Mouse (Mus musculus): ENCODE measurements around the gene BC030867. TPM values are rescaled to one million over a fixed set of nuclear protein-coding genes. Genes with fewer than 3 reads are reported as not detected.

The BC030867 gene
- polyA plus RNA-seq, 1 experiment from 2014 or later, result 5.6 TPM

DNA sequence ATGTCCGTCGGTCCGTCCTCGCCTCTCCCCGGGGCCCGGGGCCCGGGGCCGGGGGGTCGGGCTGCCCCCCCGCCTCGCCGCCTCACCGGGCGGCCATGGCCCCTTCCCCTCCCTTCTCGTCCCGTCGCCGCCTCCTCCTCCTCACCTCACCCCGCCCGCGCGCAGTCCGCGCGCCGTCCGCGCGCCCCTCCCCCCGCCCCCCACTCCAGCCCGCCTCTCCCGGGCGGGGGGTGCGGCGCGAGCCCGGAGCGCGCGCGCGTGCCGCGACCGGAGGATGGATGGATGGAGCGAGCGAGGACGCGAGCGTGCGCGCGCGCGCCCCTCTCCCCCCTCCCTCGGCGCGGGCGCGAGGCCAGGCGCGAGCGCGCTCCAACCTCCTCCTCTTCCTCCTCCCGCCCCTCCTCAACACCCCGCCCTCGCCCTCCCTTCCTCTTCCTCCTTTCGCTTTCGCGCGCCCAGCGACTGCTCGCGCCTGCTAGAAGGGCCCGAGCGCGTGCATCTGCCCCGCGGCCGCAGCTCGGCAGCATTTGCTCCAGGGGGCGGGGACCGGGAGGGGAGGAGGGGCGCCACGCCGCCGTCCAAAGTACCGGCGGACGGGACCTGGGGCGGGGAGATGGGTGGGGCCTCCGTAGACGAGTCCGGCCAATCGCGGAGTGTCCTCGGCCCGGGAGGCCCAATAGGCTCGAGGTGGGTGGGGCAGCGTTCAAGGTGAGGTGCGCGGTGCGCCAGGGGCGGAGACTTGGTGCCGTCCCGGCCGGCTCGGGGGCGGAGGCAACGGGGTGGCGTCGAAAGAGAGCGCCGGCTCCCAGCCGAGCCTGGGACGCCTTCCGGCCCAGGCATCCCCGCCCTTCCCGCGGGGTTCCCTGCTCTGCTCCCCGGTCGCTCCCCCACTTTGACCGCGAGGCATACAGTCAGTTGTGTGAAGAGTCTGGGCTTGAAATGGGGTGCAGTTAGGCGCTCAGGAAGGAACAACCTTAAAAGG, 48.1 kb downstream of the BC030867 start, which contains the start of gene Atxn7l3:
Gene Atxn7l3, minus strand, starts transcription at position 141 of the 982 bp plus-strand sequence.
- peak within 1 kb of the TSS; percentile 80 for H3K4me2 ChIP-seq (replicated peaks)
- H3K36me3 ChIP-seq, result peaks cover 24% of the 10 kb centered on the region
- H3K27me3 ChIP-seq, result no peaks in the 10 kb centered on the region
- peak within 1 kb of the TSS; percentile 98 for H3K27ac ChIP-seq (replicated peaks)
- peak within 1 kb of the TSS; percentile 94 for H3K4me3 ChIP-seq
- H3K4me1 ChIP-seq, result peaks cover 28% of the 10 kb centered on the region
- peak within 1 kb of the TSS; percentile 90 for H3K9ac ChIP-seq (replicated peaks)
- ATAC-seq (replicated peaks), result peak; percentile 94
- H3K9me3 ChIP-seq, result no peaks in the 10 kb centered on the region
- WGBS, result 1% methylated on average over 76 of the region's 125 CpGs

DNA sequence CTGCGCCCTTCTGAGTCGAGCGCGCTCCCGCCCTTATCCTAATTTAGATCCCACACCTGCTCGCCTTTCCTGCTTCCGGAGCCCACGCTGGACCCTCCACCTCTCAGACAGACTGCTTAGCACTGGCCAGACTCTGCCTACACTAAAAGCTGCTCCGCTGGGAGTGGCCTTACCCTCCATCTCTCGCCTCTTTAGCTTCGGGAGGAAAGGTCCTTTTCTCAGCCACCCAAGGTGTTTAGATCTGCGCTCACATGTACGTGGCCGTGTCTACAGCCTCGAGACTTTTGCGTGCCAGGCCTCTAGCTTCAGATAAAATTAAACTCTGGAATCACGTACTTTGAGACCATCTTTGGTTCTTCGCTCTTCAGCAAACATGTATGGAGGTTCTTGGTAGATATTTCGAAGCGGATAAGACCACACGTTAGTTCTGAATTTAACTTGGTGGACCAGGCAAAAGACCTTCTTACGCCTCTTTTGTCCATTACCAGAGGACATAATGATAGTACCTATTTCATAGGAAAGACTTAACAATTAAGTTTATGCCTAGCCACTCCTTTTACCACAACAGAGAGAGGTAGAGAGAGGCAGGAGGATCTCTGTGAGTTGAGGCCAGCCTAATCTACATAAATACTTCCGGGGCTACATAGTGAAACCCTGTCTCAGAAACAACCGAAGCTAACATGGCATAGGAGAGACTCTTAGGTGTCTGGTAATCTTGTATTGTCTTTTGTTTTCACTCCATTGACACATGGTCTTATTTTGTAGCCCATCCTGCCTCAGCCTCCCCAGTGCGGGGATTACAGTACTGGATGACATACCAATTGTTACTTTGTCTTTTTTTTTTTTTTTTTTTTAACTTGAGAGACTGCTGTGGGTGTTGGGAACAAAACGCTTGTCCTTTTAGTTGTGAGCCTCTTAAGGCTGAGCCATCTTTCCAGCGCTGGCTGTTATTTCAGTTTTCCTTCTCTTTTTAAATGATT, 49.2 kb downstream of the BC030867 start:
- H3K27ac ChIP-seq (replicated peaks), result peak overlapping the region; percentile 98
- no peaks in the 10 kb centered on the region for H3K27me3 ChIP-seq
- H3K4me3 ChIP-seq, result peak overlapping the region; percentile 94
- H3K36me3 ChIP-seq, result peaks cover 13% of the 10 kb centered on the region
- no peak; the same call in 1 of the 2 replicates for ATAC-seq (replicated peaks)
- peak overlapping the region; percentile 80 for H3K4me2 ChIP-seq (replicated peaks)
- no peaks in the 10 kb centered on the region for H3K9me3 ChIP-seq
- H3K9ac ChIP-seq (replicated peaks), result peak overlapping the region; percentile 67
- peaks cover 28% of the 10 kb centered on the region for H3K4me1 ChIP-seq
- WGBS, result 28% methylated on average over 27 of the region's 27 CpGs

DNA sequence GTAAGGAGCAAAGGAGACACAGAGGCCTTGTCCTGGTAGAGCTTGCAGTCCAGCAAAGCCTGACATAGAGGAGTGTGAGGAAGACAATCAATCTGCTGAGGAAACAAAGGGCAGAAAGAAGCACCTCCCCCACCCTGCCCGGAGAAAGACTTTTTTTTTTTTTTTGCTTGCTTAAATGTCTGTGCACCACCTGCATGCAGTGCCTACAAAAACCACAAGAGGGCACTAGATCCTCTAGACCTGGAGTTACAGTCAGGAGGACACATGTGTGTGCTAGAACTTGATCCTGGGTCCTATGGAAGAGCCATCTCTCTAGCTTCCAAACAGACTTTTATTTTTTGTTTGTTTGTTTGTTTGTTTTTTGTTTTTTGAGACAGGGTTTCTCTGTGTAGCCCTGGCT, 51.2 kb downstream of the BC030867 start:
- Histone ChIP-seq H3K4me2 (replicated peaks) (no peak overlapping the region), H3K36me3 (no peaks in the 10 kb centered on the region), H3K4me1 (peaks cover 16% of the 10 kb centered on the region), H3K27ac (replicated peaks) (no peak overlapping the region), H3K4me3 (no peak overlapping the region), H3K9me3 (no peaks in the 10 kb centered on the region), H3K27me3 (no peaks in the 10 kb centered on the region), H3K9ac (replicated peaks) (no peak overlapping the region)
- ATAC-seq (replicated peaks), result no peak
- 0% methylated on average over 1 of the region's 1 CpGs for WGBS

DNA sequence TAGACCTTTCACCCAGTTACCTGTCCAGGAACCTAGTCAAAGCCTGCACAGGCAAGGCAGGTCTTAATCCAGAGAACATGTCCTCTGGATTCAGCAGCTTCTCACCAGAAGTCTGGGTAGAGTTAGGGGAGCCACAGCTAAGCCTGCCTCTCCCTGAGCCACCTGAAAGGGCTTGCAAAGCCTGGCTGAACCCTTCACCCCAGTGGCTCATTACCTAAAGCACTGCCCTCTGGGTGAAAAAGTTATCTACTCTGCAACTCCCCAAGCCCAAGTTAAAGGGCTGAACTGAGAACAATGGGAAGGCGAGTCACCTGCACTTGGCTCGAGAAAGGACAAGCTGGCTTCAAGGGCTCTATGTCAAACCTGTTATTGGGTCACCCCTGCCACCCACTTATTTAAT, 55.5 kb downstream of the BC030867 start:
- WGBS, result 40% methylated on average over 2 of the region's 2 CpGs
- ATAC-seq (replicated peaks), result no peak

DNA sequence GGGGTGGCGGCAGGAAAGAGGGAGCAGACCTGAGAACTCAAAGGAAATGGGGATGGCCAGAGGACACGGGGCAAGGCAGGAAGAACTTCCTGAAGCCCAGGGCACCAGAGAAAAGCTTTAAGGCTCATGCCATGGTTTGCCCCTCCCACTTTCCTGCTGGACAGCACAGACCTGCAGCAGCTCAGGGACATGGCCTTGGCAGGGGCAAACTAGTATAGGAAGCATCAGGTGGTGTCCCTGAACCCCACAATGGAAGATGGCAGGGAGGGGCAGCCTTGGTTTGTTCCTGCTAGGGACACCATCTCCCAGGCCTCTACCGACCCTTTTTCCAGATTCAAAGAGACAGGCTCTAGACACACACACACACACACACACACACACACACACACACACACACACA, 56.7 kb downstream of the BC030867 start:
- 48% methylated on average over 3 of the region's 3 CpGs for WGBS
- H3K9me3 ChIP-seq, result no peaks in the 10 kb centered on the region
- H3K36me3 ChIP-seq, result peaks cover 35% of the 10 kb centered on the region
- no peak overlapping the region for H3K27ac ChIP-seq (replicated peaks)
- H3K9ac ChIP-seq (replicated peaks), result no peak overlapping the region
- H3K4me2 ChIP-seq (replicated peaks), result no peak overlapping the region
- no peaks in the 10 kb centered on the region for H3K27me3 ChIP-seq
- no peak for ATAC-seq (replicated peaks)
- H3K4me3 ChIP-seq, result no peak overlapping the region
- H3K4me1 ChIP-seq, result peaks cover 15% of the 10 kb centered on the region

More for the DNA sequence above, 55.5 kb downstream of the BC030867 start:
- no peaks in the 10 kb centered on the region for H3K27me3 ChIP-seq
- H3K9me3 ChIP-seq, result no peaks in the 10 kb centered on the region
- peaks cover 5% of the 10 kb centered on the region for H3K4me1 ChIP-seq
- H3K36me3 ChIP-seq, result peaks cover 23% of the 10 kb centered on the region
- no peak overlapping the region for H3K4me2 ChIP-seq (replicated peaks)
- no peak overlapping the region for H3K4me3 ChIP-seq
- H3K9ac ChIP-seq (replicated peaks), result no peak overlapping the region
- H3K27ac ChIP-seq (replicated peaks), result no peak overlapping the region

DNA sequence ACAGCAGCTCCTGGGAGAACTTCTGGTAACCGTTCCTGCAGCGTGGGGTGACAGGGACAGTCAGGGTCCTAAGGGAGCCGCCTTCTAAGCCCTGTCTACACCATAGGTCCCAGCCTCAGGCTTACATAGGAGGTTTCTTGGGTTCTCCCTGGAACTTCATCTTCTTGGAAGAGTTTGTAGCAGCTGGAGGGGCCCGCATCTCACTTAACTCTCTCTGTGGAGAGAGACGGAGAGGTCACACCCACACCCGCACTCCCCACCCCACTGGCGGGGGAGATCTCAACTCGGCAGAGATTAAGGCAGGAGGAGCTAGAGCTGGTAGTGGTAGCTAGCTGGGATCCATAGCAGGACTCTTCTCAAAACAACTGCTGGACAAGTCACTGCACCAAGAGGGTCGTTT, 59.4 kb downstream of the BC030867 start:
- peaks cover 51% of the 10 kb centered on the region for H3K36me3 ChIP-seq
- peaks cover 15% of the 10 kb centered on the region for H3K4me1 ChIP-seq
- H3K4me2 ChIP-seq (replicated peaks), result no peak overlapping the region
- no peak overlapping the region for H3K9ac ChIP-seq (replicated peaks)
- ATAC-seq (replicated peaks), result no peak
- 86% methylated on average over 9 of the region's 9 CpGs for WGBS
- no peaks in the 10 kb centered on the region for H3K9me3 ChIP-seq
- no peaks in the 10 kb centered on the region for H3K27me3 ChIP-seq
- H3K4me3 ChIP-seq, result no peak overlapping the region
- no peak overlapping the region for H3K27ac ChIP-seq (replicated peaks)

DNA sequence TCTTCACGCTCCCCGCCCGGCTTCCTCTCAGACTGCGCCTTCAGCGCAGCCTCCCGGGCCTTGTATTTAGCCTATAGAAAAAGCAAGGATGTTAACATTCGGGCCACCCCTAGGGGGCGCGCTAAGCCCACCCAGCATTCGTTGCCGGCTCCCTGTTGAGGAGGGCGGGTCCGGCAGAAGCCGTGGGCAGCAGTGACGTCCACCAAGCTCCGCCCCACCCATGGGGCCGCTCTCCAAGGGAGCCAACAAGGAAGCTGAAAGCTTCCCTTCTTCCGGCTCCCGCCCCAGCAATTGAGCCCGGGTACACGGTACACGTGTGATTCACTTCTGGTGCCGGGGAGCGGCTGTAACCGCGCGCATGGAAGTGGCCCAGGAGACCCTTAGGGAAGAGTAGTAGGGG, 60.3 kb downstream of the BC030867 start:
- Histone ChIP-seq H3K9ac (replicated peaks) (peak overlapping the region; percentile 24; the same call in 1 of the 2 replicates), H3K4me3 (peak overlapping the region; percentile 28), H3K36me3 (peaks cover 60% of the 10 kb centered on the region), H3K4me2 (replicated peaks) (peak overlapping the region; percentile 44), H3K4me1 (peaks cover 15% of the 10 kb centered on the region), H3K27ac (replicated peaks) (peak overlapping the region; percentile 54), H3K9me3 (no peaks in the 10 kb centered on the region), H3K27me3 (no peaks in the 10 kb centered on the region)
- peak; percentile 92 for ATAC-seq (replicated peaks)
- WGBS, result under 1% methylated on average over 27 of the region's 27 CpGs

DNA sequence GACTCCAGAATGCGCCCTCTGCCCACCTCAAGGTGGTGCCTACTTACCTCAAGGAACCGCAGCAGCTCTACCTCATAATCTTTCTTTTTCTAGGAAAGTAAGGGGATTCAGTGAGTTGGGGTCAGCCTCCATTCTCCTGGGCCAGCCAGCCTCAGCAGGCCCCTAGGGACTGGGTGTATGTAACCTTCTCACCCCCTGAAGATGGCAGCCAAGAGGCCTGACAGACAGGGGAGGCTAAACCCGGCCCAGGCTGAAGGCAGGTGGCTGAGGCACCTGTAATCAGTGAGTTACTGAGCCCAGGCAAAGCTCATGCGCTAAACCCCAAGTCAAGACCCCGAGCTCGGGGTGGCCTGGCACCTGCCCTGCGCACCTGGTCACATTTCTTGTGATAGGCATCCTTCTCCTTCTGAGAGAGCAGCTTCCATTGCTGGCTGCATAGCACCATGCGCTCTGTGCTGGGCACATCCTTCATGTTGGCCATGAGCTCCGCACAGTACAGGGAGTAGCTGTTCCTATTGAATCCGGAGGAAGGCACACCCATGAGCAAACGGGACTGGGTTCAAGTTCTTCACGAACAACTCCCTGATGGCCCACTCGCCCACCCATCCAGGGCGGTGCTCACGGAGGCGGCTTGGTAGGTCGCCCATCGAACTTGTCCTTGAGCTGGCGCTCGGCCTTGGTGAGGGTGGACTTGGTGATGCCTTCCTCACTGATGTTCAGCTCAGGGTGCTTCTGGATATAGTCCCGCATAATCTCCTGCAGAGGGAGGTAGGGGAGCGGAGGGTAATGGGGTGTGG, 61.3 kb downstream of the BC030867 start:
- Histone ChIP-seq H3K4me2 (replicated peaks) (peak overlapping the region; percentile 44), H3K27me3 (no peaks in the 10 kb centered on the region), H3K9me3 (no peaks in the 10 kb centered on the region), H3K9ac (replicated peaks) (no peak overlapping the region), H3K4me3 (peak overlapping the region; percentile 28; the same call in 1 of the 2 replicates), H3K27ac (replicated peaks) (peak overlapping the region; percentile 54), H3K4me1 (peaks cover 17% of the 10 kb centered on the region), H3K36me3 (peaks cover 70% of the 10 kb centered on the region)
- 88% methylated on average over 22 of the region's 22 CpGs for WGBS
- ATAC-seq (replicated peaks), result no peak; the same call in 1 of the 2 replicates

DNA sequence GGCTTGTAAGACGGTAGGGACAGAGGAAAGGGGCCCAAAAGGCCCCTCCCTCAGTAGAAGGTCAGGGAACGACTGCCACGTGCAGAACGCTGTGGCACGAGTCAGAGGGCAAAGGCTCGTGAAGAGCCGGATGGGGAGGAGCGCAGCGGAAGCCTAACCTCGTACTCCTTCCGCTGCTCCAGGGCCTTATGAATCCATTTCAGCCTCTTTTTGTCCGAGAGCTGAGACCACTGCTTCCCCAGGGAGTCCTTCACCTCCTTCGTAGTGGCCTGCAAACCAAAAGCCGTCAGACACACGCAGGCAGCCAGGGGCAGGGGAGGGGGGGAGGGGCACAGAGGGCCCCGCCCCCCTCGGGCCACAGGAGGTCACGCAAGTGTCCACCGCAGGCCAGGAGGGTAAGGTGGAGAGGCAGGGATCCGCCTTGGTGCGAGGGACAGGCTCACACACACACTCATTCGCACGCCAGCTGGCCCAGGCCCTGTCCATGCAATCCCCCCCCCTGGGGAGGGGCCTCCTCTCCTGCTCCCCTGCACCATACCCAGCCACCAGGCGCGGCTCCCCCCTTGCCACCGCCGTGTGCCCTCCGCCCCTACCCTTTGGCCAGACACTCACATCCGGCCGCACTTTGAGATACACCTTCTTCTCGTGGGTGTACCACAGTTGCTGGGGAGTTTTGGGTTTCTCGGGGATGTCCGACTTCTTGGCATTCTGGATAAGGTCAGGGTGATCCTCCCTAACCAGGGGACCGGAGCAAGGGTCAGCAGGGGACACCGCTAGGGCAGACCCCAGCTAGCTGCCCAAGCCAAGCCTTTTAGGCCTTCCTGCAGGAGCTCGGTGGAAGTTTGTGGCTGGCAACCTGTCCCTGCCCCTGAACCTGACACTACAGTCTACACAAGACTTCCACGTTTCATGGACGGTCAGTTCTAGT, 62.4 kb downstream of the BC030867 start:
- Histone ChIP-seq H3K9ac (replicated peaks) (no peak overlapping the region), H3K4me1 (peaks cover 27% of the 10 kb centered on the region), H3K27me3 (no peaks in the 10 kb centered on the region), H3K4me3 (no peak overlapping the region), H3K36me3 (peaks cover 72% of the 10 kb centered on the region), H3K9me3 (no peaks in the 10 kb centered on the region), H3K4me2 (replicated peaks) (no peak overlapping the region), H3K27ac (replicated peaks) (no peak overlapping the region)
- 43% methylated on average over 38 of the region's 38 CpGs for WGBS
- no peak for ATAC-seq (replicated peaks)

DNA sequence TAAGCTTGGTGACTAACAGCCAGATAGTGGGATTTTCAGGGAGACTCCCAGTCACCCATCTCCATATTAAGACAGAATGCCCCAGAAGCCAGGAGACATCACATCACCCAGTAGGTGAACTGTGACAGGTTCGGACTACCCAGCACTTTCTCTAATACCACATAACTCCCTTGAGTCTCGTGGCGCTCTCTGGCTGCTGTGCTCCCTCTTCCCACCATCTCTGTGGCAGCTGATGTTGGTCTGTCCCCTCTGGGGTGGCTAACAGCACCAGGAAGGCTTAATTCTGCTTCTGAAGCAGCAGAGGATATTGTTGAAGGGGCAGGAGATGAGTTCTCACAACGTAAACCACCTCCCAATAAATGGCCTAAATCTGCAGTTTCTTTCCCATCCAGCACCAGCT, 63.3 kb downstream of the BC030867 start:
- Histone ChIP-seq H3K4me3 (no peak overlapping the region), H3K27me3 (no peaks in the 10 kb centered on the region), H3K4me1 (peaks cover 31% of the 10 kb centered on the region), H3K27ac (replicated peaks) (no peak overlapping the region), H3K4me2 (replicated peaks) (no peak overlapping the region), H3K9me3 (no peaks in the 10 kb centered on the region), H3K9ac (replicated peaks) (no peak overlapping the region), H3K36me3 (peaks cover 63% of the 10 kb centered on the region)
- ATAC-seq (replicated peaks), result no peak
- WGBS, result 86% methylated on average over 4 of the region's 4 CpGs
